Mouse (Mus musculus): ENCODE data around the gene Unc50. TPM values are rescaled to one million over a fixed set of nuclear protein-coding genes. Genes with fewer than 3 reads are reported as not detected.

Gene Unc50
- polyA plus RNA-seq, 1 experiment from 2014 or later = 135 TPM

GRCm38 (mm10) chr1:37399734-37400133 lies 30.2 kb upstream of the Unc50 start:
- Histone ChIP-seq H3K27me3 (ENCODE audit: insufficient read depth, low read length) (no peaks in the 10 kb centered on the region), H3K27ac (ENCODE audit: low read depth) (no peak overlapping the region), H3K4me2 (no peak overlapping the region), H3K36me3 (ENCODE audit: insufficient read depth) (no peaks in the 10 kb centered on the region), H3K4me1 (ENCODE audit: insufficient read depth) (peaks cover 5% of the 10 kb centered on the region), H3K9me3 (ENCODE audit: low read depth, low read length) (no peaks in the 10 kb centered on the region), H3K4me3 (ENCODE audit: low read depth, low read length) (no peak overlapping the region), H3K9ac (no peak overlapping the region)
- ATAC-seq (ENCODE audit: insufficient read depth) (no peak), DNase-seq (no peak)
- WGBS = 49% methylated on average over 8 of the region's 8 CpGs
- TF ChIP-seq CTCF (IDR thresholded peaks at IDR 0.05; ENCODE audit: low read depth) = no peak

- Histone ChIP-seq H3K27ac (ENCODE audit: low read depth) (no peak overlapping the region), H3K9ac (no peak overlapping the region), H3K36me3 (ENCODE audit: insufficient read depth) (no peaks in the 10 kb centered on the region), H3K27me3 (ENCODE audit: insufficient read depth, low read length) (no peaks in the 10 kb centered on the region), H3K9me3 (ENCODE audit: low read depth, low read length) (no peaks in the 10 kb centered on the region), H3K4me3 (ENCODE audit: low read depth, low read length) (no peak overlapping the region), H3K4me1 (ENCODE audit: insufficient read depth) (peaks cover 5% of the 10 kb centered on the region), H3K4me2 (no peak overlapping the region)
- no peak for ATAC-seq (ENCODE audit: insufficient read depth)
- WGBS = 50% methylated on average over 4 of the region's 4 CpGs
- DNase-seq = peak; percentile 77
- TF ChIP-seq CTCF (IDR thresholded peaks at IDR 0.05; ENCODE audit: low read depth) = peak; percentile 82
These were observed 28.3 kb upstream of the Unc50 start for GRCm38 (mm10) chr1:37401687-37402086.

GRCm38 (mm10) chr1:37405137-37405536 lies 24.8 kb upstream of the Unc50 start:
- no peaks in the 10 kb centered on the region for H3K9me3 ChIP-seq (ENCODE audit: low read depth, low read length)
- H3K4me1 ChIP-seq (ENCODE audit: insufficient read depth) = no peaks in the 10 kb centered on the region
- H3K27ac ChIP-seq (ENCODE audit: low read depth) = no peak overlapping the region
- H3K9ac ChIP-seq = no peak overlapping the region
- no peak for ATAC-seq (ENCODE audit: insufficient read depth)
- no peak for TF ChIP-seq CTCF (IDR thresholded peaks at IDR 0.05; ENCODE audit: low read depth)
- WGBS = 82% methylated on average over 2 of the region's 2 CpGs
- DNase-seq = no peak
- H3K4me2 ChIP-seq = no peak overlapping the region
- no peaks in the 10 kb centered on the region for H3K36me3 ChIP-seq (ENCODE audit: insufficient read depth)
- no peak overlapping the region for H3K4me3 ChIP-seq (ENCODE audit: low read depth, low read length)
- H3K27me3 ChIP-seq (ENCODE audit: insufficient read depth, low read length) = no peaks in the 10 kb centered on the region

GRCm38 (mm10) chr1:37407228-37407627 lies 22.7 kb upstream of the Unc50 start:
- no peaks in the 10 kb centered on the region for H3K36me3 ChIP-seq (ENCODE audit: insufficient read depth)
- H3K4me1 ChIP-seq (ENCODE audit: insufficient read depth) = no peaks in the 10 kb centered on the region
- TF ChIP-seq CTCF (IDR thresholded peaks at IDR 0.05; ENCODE audit: low read depth) = no peak
- no peak for ATAC-seq (ENCODE audit: insufficient read depth)
- DNase-seq = no peak
- no peaks in the 10 kb centered on the region for H3K27me3 ChIP-seq (ENCODE audit: insufficient read depth, low read length)
- no peaks in the 10 kb centered on the region for H3K9me3 ChIP-seq (ENCODE audit: low read depth, low read length)
- no peak overlapping the region for H3K4me3 ChIP-seq (ENCODE audit: low read depth, low read length)
- H3K9ac ChIP-seq = no peak overlapping the region
- no peak overlapping the region for H3K27ac ChIP-seq (ENCODE audit: low read depth)
- no peak overlapping the region for H3K4me2 ChIP-seq
- WGBS = 78% methylated on average over 8 of the region's 8 CpGs

GRCm38 (mm10) chr1:37408059-37408458 lies 21.9 kb upstream of the Unc50 start:
- no peak for TF ChIP-seq CTCF (IDR thresholded peaks at IDR 0.05; ENCODE audit: low read depth)
- ATAC-seq (ENCODE audit: insufficient read depth) = no peak
- 68% methylated on average over 8 of the region's 8 CpGs for WGBS

GRCm38 (mm10) chr1:37408678-37409077 lies 21.3 kb upstream of the Unc50 start:
- H3K27me3 ChIP-seq (ENCODE audit: insufficient read depth, low read length) = no peaks in the 10 kb centered on the region

More at GRCm38 (mm10) chr1:37408059-37408458, 21.9 kb upstream of the Unc50 start:
- H3K4me3 ChIP-seq (ENCODE audit: low read depth, low read length) = no peak overlapping the region
- no peak overlapping the region for H3K27ac ChIP-seq (ENCODE audit: low read depth)
- DNase-seq = no peak
- no peaks in the 10 kb centered on the region for H3K4me1 ChIP-seq (ENCODE audit: insufficient read depth)
- H3K36me3 ChIP-seq (ENCODE audit: insufficient read depth) = no peaks in the 10 kb centered on the region
- no peaks in the 10 kb centered on the region for H3K27me3 ChIP-seq (ENCODE audit: insufficient read depth, low read length)
- H3K9me3 ChIP-seq (ENCODE audit: low read depth, low read length) = no peaks in the 10 kb centered on the region
- H3K9ac ChIP-seq = no peak overlapping the region
- H3K4me2 ChIP-seq = no peak overlapping the region

GRCm38 (mm10) chr1:37409647-37410046 lies 20.3 kb upstream of the Unc50 start:
- H3K9me3 ChIP-seq (ENCODE audit: low read depth, low read length) = no peaks in the 10 kb centered on the region
- TF ChIP-seq CTCF (IDR thresholded peaks at IDR 0.05; ENCODE audit: low read depth) = no peak
- no peak overlapping the region for H3K4me2 ChIP-seq
- no peak overlapping the region for H3K4me3 ChIP-seq (ENCODE audit: low read depth, low read length)
- DNase-seq = no peak
- no peaks in the 10 kb centered on the region for H3K36me3 ChIP-seq (ENCODE audit: insufficient read depth)
- ATAC-seq (ENCODE audit: insufficient read depth) = no peak
- H3K4me1 ChIP-seq (ENCODE audit: insufficient read depth) = no peaks in the 10 kb centered on the region
- H3K27ac ChIP-seq (ENCODE audit: low read depth) = no peak overlapping the region
- H3K9ac ChIP-seq = no peak overlapping the region
- no peaks in the 10 kb centered on the region for H3K27me3 ChIP-seq (ENCODE audit: insufficient read depth, low read length)

More at GRCm38 (mm10) chr1:37408678-37409077, 21.3 kb upstream of the Unc50 start:
- no peak overlapping the region for H3K4me3 ChIP-seq (ENCODE audit: low read depth, low read length)
- no peaks in the 10 kb centered on the region for H3K4me1 ChIP-seq (ENCODE audit: insufficient read depth)
- ATAC-seq (ENCODE audit: insufficient read depth) (no peak), DNase-seq (no peak)
- TF ChIP-seq CTCF (IDR thresholded peaks at IDR 0.05; ENCODE audit: low read depth) = no peak
- no peak overlapping the region for H3K27ac ChIP-seq (ENCODE audit: low read depth)
- 70% methylated on average over 3 of the region's 3 CpGs for WGBS
- no peak overlapping the region for H3K4me2 ChIP-seq
- no peak overlapping the region for H3K9ac ChIP-seq
- H3K9me3 ChIP-seq (ENCODE audit: low read depth, low read length) = no peaks in the 10 kb centered on the region
- no peaks in the 10 kb centered on the region for H3K36me3 ChIP-seq (ENCODE audit: insufficient read depth)

GRCm38 (mm10) chr1:37415394-37415793 lies 14.5 kb upstream of the Unc50 start:
- Histone ChIP-seq H3K27me3 (ENCODE audit: insufficient read depth, low read length) (no peaks in the 10 kb centered on the region), H3K36me3 (ENCODE audit: insufficient read depth) (peaks cover 18% of the 10 kb centered on the region), H3K4me3 (ENCODE audit: low read depth, low read length) (no peak overlapping the region), H3K27ac (ENCODE audit: low read depth) (no peak overlapping the region), H3K4me1 (ENCODE audit: insufficient read depth) (no peaks in the 10 kb centered on the region), H3K9ac (no peak overlapping the region), H3K4me2 (no peak overlapping the region), H3K9me3 (ENCODE audit: low read depth, low read length) (no peaks in the 10 kb centered on the region)
- no peak for DNase-seq
- ATAC-seq (ENCODE audit: insufficient read depth) = no peak
- WGBS = 87% methylated on average over 1 of the region's 1 CpGs
- TF ChIP-seq CTCF (IDR thresholded peaks at IDR 0.05; ENCODE audit: low read depth) = no peak
